Mouse (Mus musculus) liver, embryonic 14.5 days (tissue): ENCODE results near the gene Cdkl1.

ENCODE experiments used
- CTCF ChIP-seq: IDR thresholded peaks from 2 replicates; pipeline ENCODE4 v1.5.1; 2016; ENCODE audit warnings: antibody characterized with exemption, low read depth, control low read depth
- EP300 ChIP-seq: IDR thresholded peaks from 2 replicates; pipeline ENCODE4 v1.6.1; 2016; ENCODE audit warnings: antibody characterized with exemption, low read depth

DNA sequence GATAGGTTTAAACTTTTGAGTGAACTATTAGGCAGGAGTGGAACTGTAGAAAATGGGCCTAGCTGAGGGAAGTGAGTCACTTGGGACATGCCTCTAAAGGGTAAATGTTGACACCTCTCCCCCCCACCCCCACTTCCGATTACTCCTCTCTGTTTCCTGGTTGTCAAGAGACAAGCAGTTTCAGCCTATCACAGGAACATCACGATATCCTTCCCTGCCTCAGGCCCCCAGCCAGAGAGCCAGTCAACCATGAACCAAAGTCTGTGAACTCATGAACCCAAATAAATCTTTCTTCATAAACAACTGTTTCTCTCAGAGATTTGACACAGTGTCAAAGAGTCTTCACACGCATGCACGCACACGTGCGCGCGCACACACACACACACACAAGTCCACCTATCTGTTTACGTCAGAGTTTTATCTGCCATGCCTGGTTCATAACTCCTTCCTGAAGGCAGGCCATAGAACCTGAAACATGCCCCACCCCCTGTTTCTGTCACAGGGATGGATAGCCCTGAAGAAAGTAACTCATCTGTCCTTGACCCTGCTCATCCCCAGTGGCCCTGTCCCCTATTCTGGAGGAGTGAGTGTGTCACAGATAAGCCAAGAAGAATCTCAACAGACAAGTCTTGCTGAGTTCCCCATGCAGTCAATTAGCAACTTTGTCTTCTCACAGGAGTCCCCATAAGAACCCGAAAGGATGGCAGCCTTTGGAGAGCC, 24.7 kb downstream of the Cdkl1 start:
- TF ChIP-seq CTCF (no peak), EP300 (no peak)
